Mouse (Mus musculus): ENCODE measurements around the gene Itpa. TPM values are rescaled to one million over a fixed set of nuclear protein-coding genes. Genes with fewer than 3 reads are reported as not detected.

The Itpa gene
- total RNA-seq, 4 experiments from 2014 or later = 12.0 to 14.5 (median 13.3) TPM

- no peak for DNase-seq (ENCODE audit: low spot score in 2 of 2)
Measured at GRCm38 (mm10) chr2:130655660-130656339, 11.6 kb upstream of the Itpa start.

DNA sequence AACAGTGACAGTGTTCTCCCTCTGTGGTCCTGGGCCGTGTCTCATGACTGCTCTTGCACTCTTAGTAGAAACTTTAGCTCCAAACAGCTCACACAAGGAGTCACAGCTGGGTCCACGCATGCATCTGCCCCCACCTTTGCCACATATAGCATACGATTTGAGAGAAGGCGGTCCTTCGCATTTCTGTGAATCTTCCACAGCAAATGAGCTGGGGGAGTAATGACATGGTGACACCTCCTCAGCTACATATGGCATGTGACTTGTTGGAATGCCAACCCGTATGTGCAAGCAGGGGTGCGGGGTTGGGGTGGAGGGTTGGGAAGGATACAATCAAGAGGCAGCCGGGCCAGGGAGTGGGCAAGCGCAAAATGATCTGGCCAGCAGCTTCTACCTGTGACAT, 10.9 kb upstream of the Itpa start:
- no peak for DNase-seq (ENCODE audit: low spot score in 2 of 2)

GRCm38 (mm10) chr2:130657541-130657940, 9.9 kb upstream of the Itpa start:
- no peak for DNase-seq (ENCODE audit: low spot score in 2 of 2)

DNA sequence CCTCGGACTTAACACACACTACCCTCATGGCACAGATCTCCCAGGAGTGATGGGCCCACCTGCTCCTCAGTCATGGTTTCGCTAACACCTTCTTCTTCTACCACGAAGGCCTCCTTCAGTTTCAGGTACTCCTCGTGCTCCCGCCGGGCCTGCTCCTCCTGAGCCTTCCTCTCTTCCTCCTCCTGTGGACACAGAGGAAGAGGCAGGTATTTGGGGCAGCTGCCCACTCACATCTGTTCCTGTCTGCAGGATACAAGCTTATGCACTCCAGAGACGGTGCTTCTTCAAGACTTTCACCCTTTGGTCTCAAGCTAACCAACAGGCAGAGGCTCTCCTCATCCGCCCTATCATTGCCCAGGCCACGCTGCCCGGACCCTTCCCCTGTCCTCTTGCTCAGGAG, 8.9 kb upstream of the Itpa start:
- DNase-seq (ENCODE audit: low spot score in 2 of 2) = no peak

GRCm38 (mm10) chr2:130663342-130663741, 4.1 kb upstream of the Itpa start:
- DNase-seq (ENCODE audit: low spot score in 2 of 2) = no peak

- DNase-seq (ENCODE audit: low spot score in 2 of 2) = peak; percentile 86 to 89
Measured at GRCm38 (mm10) chr2:130664102-130664701, 3.2 kb upstream of the Itpa start, which contains the start of gene Ddrgk1. Gene Ddrgk1 (minus strand): TSS chr2:130664659.

- no peak for DNase-seq (ENCODE audit: low spot score in 2 of 2)
Measured at GRCm38 (mm10) chr2:130677211-130677610, 9.8 kb downstream of the Itpa start.

GRCm38 (mm10) chr2:130679154-130679553, 11.7 kb downstream of the Itpa start:
- DNase-seq (ENCODE audit: low spot score in 2 of 2) = no peak

GRCm38 (mm10) chr2:130679899-130680298, 12.5 kb downstream of the Itpa start:
- DNase-seq (ENCODE audit: low spot score in 2 of 2) = no peak

GRCm38 (mm10) chr2:130681531-130681930, 14.1 kb downstream of the Itpa start:
- no peak for DNase-seq (ENCODE audit: low spot score in 2 of 2)

GRCm38 (mm10) chr2:130685426-130685825, 18.0 kb downstream of the Itpa start:
- no peak for DNase-seq (ENCODE audit: low spot score in 2 of 2)

GRCm38 (mm10) chr2:130689011-130689410, 21.6 kb downstream of the Itpa start:
- DNase-seq (ENCODE audit: low spot score in 2 of 2) = no peak

DNA sequence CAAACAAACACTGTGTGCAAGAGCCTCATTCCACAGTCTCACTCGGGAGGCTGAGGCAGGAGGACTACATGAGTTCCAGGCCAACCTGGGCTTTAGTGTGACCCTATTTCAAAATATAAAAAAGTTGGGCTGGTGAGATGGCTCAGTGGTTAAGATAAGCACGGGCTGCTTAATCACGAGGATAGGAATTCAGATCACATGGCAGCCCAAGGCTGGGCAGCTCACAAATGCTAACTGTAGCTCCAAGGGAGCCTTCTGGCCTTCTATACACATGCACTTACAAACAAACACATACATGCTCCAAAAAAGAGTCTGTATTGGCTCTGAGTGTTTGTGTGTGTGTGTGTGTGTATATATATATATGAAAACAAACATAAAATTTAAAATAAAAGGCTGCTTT, 26.2 kb downstream of the Itpa start:
- no peak for DNase-seq (ENCODE audit: low spot score in 2 of 2)

DNA sequence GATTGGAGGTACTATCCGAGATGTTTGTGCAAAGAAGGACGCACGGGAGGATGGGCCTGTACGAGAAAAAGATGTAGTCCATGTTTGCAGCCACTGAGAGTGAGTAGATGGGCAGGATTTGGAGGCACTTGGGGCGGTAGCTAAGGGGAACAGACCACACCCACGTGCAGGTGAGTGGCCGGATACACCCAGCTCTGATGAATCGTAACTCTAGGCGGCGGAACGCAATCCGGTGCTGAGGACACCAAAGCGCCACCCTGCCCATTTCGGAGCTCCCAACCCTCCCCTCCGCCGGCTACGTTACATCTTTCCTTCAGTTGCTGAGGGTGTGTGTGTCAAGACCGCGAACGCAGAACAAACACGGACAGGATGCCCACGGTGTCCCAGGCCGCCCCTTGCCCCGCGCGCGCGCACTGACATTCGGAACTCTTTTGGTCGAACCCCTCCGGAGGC, 29.3 kb downstream of the Itpa start:
- DNase-seq (ENCODE audit: low spot score in 2 of 2) = no peak

- DNase-seq (ENCODE audit: low spot score in 2 of 2) = peak in 1 of 2 experiments; percentile 13
Measured at GRCm38 (mm10) chr2:130697153-130697810, 29.9 kb downstream of the Itpa start, which contains the start of gene Slc4a11. Gene Slc4a11 (minus strand): TSS chr2:130697519.

DNA sequence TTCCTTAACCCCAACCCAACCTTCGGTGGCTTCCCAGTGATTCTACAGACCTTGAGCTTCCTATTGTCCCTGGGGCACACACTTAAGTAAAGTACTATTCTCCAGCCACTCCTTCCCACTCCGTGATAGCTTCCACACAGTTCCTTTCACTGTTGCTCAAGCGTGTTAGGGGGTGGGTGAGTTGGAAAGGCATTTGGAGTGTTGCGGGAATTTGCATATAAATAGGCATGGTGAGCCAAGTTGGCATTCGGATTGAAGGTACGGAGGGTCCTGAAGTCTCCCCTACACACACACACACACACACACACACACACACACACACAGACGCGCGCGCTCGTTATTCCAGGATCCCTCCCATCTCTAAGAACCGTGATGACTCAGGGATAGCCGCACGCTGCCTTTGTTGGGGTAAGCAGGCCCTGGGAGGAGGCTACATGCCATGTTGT, 30.4 kb downstream of the Itpa start:
- no peak for DNase-seq (ENCODE audit: low spot score in 2 of 2)

- no peak for DNase-seq (ENCODE audit: low spot score in 2 of 2)
Measured at GRCm38 (mm10) chr2:130704040-130705001, 36.9 kb downstream of the Itpa start.

DNA sequence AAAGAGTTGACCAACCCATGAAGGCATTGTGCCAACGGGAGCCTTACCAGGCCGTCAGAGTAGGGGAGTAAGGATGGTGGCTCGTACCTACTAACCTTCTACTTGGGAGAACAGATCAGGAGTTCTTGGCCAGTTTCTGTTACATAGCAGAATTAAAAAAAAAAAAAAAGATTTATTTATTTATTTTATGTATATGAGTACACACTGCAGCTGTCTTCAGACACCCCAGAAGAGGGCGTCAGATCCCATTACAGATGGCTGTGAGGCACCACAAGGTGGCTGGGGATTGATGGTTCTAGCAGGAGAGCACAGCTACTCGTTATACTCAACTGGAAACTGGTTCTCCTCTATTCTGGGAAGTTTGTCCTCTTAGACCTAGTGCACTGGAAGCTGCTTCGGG, 37.8 kb downstream of the Itpa start:
- no peak for DNase-seq (ENCODE audit: low spot score in 2 of 2)

DNA sequence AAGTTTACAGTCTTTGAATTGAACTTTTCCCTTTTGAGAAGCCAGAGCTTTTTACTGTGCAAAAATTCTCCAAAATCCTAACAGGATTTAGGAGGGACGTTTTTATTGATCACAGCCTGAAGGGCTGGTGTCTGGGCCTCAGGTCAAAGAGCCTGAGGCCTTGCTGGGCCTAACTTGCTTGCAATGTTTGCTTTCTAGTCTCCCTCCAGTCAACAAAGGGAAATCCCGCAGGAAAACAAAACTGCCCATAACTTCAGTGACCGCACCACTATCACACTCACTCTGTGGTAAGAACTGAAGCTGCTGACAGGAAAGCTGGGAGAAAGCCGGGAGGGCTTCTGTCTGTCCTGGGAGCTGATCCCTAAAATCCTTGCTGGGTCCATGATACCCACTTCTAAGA, 39.2 kb downstream of the Itpa start:
- DNase-seq (ENCODE audit: low spot score in 2 of 2) = no peak

- no peak for DNase-seq (ENCODE audit: low spot score in 2 of 2)
Measured at GRCm38 (mm10) chr2:130707057-130707456, 39.6 kb downstream of the Itpa start.

DNA sequence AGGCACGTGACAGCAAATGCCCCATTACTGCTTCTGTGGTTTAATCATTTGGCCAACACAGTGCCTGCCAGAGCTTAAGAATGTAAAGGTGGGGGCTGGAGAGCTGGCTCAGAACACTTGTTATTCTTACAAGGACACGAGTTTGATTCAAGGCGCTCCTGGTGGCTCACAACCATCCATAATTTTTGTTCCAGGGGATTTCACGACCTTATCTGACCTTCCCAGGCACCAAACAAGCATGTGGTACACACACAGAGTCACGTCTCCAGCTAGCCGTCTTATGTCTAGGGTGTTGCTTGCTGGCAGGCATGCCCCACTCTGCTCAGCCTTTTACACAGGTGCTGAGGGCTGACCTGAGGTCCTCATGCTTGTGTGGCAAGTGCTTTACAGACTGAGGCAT, 50.5 kb downstream of the Itpa start:
- DNase-seq (ENCODE audit: low spot score in 2 of 2) = no peak

Measured in gastrocnemius, adult 8-10 months (tissue).